Mouse (Mus musculus) heart, embryonic 15.5 days (tissue): ENCODE data around the gene Cox7a1. TPM values are rescaled to one million over a fixed set of nuclear protein-coding genes. Genes with fewer than 3 reads are reported as not detected.
"Not testable (repeated sequence)": the region's sequence is repeated elsewhere in the genome, so short reads cannot be mapped to it uniquely, and the experiment has no call there.

Experiments
- ATAC-seq: fragments of 200-750 bp; cut with Nextera tagmentation; replicated peaks from 2 replicates; pipeline ENCODE4 v1.8.0; 2017; ENCODE audit warnings: low read depth, moderate TSS enrichment; ENCODE audit not compliant: insufficient number of reproducible peaks, insufficient read depth, low FRiP score
- H3K27ac ChIP-seq: fragments of 300-500 bp; sonication (generic); 2 replicates; pipeline ENCODE4 v1.5.1; 2015; ENCODE audit warnings: mild to moderate bottlenecking, inconsistent platforms
- H3K27me3 ChIP-seq: fragments of 300-500 bp; sonication (generic); 2 replicates; pipeline ENCODE4 v1.6.1; 2015; ENCODE audit warnings: inconsistent platforms
- H3K36me3 ChIP-seq: fragments of 300-500 bp; sonication (generic); 2 replicates; pipeline ENCODE4 v1.6.1; 2015; ENCODE audit warnings: mild to moderate bottlenecking, inconsistent platforms
- H3K4me1 ChIP-seq: fragments of 300-500 bp; sonication (generic); replicated peaks from 2 replicates; pipeline ENCODE4 v1.6.1; 2015; ENCODE audit warnings: inconsistent platforms
- H3K4me2 ChIP-seq: fragments of 300-500 bp; sonication (generic); 2 replicates; pipeline ENCODE4 v1.6.1; 2015; ENCODE audit warnings: inconsistent platforms, mild to moderate bottlenecking, moderate library complexity
- H3K4me3 ChIP-seq: fragments of 300-500 bp; sonication (generic); 2 replicates; pipeline ENCODE4 v1.5.1; 2015; ENCODE audit warnings: mild to moderate bottlenecking, inconsistent platforms
- H3K9ac ChIP-seq: fragments of 300-500 bp; sonication (generic); 2 replicates; pipeline ENCODE4 v1.6.1; 2015; ENCODE audit warnings: mild to moderate bottlenecking, inconsistent platforms
- H3K9me3 ChIP-seq: fragments of 300-500 bp; sonication (generic); replicated peaks from 2 replicates; pipeline ENCODE4 v1.6.1; 2016; ENCODE audit warnings: inconsistent platforms
- WGBS: fragments of 180-500 bp; shearing (Covaris S2); methylation state at CpG from one replicate; pipeline ENCODE4 v1.1.7; 2015; ENCODE audit warnings: mixed read lengths; 5-methylcytosine and 5-hydroxymethylcytosine counted together
- polyA plus RNA-seq: library from polyadenylated mRNA; unstranded; fragments of >200 nt; fragmentation: Nextera tagmentation; extraction: Ambion mirVana; gene quantifications from 2 replicates; pipeline ENCODE4 v1.2.1, GENCODE M21; 2015

The Cox7a1 gene
- polyA plus RNA-seq, 1 experiment from 2014 or later, result 603 TPM

GRCm38 (mm10) chr7:30193581-30194100 lies 9.7 kb downstream of the Cox7a1 start:
- Histone ChIP-seq H3K27me3 (no peaks in the 10 kb centered on the region), H3K9ac (peak overlapping the region; percentile 83), H3K4me1 (peaks cover 23% of the 10 kb centered on the region), H3K36me3 (peaks cover 38% of the 10 kb centered on the region), H3K4me2 (peak overlapping the region; percentile 80), H3K27ac (peak overlapping the region; percentile 88), H3K4me3 (peak overlapping the region; percentile 80), H3K9me3 (no peaks in the 10 kb centered on the region)
- WGBS, result under 1% methylated on average over 22 of the region's 26 CpGs
- ATAC-seq, result peak; percentile 63

- Histone ChIP-seq H3K27me3 (no peaks in the 10 kb centered on the region), H3K9ac (peak overlapping the region; percentile 83), H3K27ac (peak overlapping the region; percentile 88), H3K4me2 (peak overlapping the region; percentile 80), H3K9me3 (no peaks in the 10 kb centered on the region), H3K36me3 (peaks cover 33% of the 10 kb centered on the region), H3K4me1 (peaks cover 23% of the 10 kb centered on the region), H3K4me3 (peak overlapping the region; percentile 80)
- ATAC-seq, result peak; percentile 16; the same call in 1 of the 2 replicates
- under 1% methylated on average over 26 of the region's 26 CpGs for WGBS
These were observed 10.3 kb downstream of the Cox7a1 start for GRCm38 (mm10) chr7:30194101-30194831.

- peaks cover 23% of the 10 kb centered on the region for H3K4me1 ChIP-seq
- peak overlapping the region; percentile 80 for H3K4me3 ChIP-seq
- no peaks in the 10 kb centered on the region for H3K27me3 ChIP-seq
- no peaks in the 10 kb centered on the region for H3K9me3 ChIP-seq
- under 1% methylated on average over 28 of the region's 28 CpGs for WGBS
- H3K4me2 ChIP-seq, result peak overlapping the region; percentile 80
- H3K9ac ChIP-seq, result peak overlapping the region; percentile 83
- peak overlapping the region; percentile 88 for H3K27ac ChIP-seq
- H3K36me3 ChIP-seq, result peaks cover 29% of the 10 kb centered on the region
- peak; percentile 88 for ATAC-seq
These were observed 10.9 kb downstream of the Cox7a1 start for GRCm38 (mm10) chr7:30194884-30195283.

- H3K4me1 ChIP-seq, result peaks cover 23% of the 10 kb centered on the region
- peak overlapping the region; percentile 80 for H3K4me2 ChIP-seq
- H3K36me3 ChIP-seq, result peaks cover 23% of the 10 kb centered on the region
- 67% methylated on average over 6 of the region's 6 CpGs for WGBS
- H3K27ac ChIP-seq, result no peak overlapping the region
- no peak overlapping the region for H3K9ac ChIP-seq
- no peaks in the 10 kb centered on the region for H3K9me3 ChIP-seq
- H3K4me3 ChIP-seq, result no peak overlapping the region
- H3K27me3 ChIP-seq, result no peaks in the 10 kb centered on the region
- no peak for ATAC-seq
These were observed 11.5 kb downstream of the Cox7a1 start for GRCm38 (mm10) chr7:30195461-30195860.

GRCm38 (mm10) chr7:30196171-30196570 lies 12.2 kb downstream of the Cox7a1 start:
- H3K4me2 ChIP-seq, result no peak overlapping the region
- H3K9me3 ChIP-seq, result no peaks in the 10 kb centered on the region
- H3K4me3 ChIP-seq, result no peak overlapping the region
- ATAC-seq, result no peak
- H3K4me1 ChIP-seq, result peaks cover 23% of the 10 kb centered on the region
- no peaks in the 10 kb centered on the region for H3K27me3 ChIP-seq
- no peak overlapping the region for H3K9ac ChIP-seq
- WGBS, result 76% methylated on average over 6 of the region's 6 CpGs
- peaks cover 17% of the 10 kb centered on the region for H3K36me3 ChIP-seq
- no peak overlapping the region for H3K27ac ChIP-seq

DNA sequence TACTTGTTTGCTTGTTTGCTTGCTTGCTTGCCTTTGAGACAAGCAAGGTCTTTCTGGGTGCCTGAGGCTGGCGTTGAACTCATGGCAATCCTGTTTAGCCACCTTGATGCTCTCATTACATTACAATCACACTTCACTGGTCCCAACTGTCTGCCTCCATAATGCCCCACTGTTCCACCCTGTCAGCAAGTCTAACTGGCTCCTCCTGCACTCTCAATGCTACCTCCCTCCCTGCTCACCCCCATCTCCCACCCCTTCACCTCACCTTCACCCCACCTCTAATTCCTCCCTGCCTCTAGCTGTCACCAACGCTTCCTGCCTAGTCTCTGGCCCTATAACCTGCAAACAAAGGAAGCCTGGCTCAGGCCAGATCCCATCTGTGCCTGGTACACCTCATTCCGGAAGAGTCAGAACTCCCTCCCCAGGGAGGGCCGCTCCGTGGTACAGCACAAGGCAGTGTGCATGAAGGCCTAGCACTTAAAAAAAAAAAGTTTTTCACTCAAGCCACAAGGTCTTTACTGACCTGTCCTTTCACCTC lies 13.7 kb downstream of the Cox7a1 start:
- no peak for ATAC-seq
- no peak overlapping the region for H3K4me3 ChIP-seq
- no peaks in the 10 kb centered on the region for H3K27me3 ChIP-seq
- no peaks in the 10 kb centered on the region for H3K9me3 ChIP-seq
- no peak overlapping the region for H3K4me2 ChIP-seq
- no peak overlapping the region for H3K9ac ChIP-seq
- H3K4me1 ChIP-seq, result peaks cover 22% of the 10 kb centered on the region
- no peak overlapping the region for H3K27ac ChIP-seq
- WGBS, result 53% methylated on average over 5 of the region's 5 CpGs
- H3K36me3 ChIP-seq, result peaks cover 2% of the 10 kb centered on the region; the same call in 1 of the 2 replicates

DNA sequence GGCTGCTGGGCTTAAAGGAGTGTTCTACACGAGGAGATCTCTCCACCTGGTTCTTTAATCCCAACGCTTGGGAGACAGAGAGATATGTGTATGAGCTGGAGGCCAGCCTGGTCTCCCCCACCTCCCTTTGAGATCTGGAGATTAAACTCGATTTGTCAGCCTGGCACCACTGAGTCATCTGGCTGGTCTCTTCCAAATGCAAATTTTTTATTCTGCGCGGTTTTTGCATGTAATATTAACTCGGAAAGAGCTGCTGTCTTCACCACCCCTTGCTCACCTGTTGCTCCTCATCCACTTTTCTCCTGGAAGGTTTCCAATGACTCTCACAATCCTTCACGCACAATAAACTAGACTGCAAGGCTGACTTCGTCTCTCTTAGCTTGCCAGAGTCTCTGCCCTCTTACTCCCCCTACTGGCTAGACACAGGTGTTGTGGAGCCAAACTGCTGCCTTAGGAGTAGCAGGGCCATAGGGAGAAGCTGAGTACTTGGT lies 14.6 kb downstream of the Cox7a1 start, which contains the start of gene Capns1:
Gene Capns1 (minus strand): TSS at position 331 of the 491 bp plus-strand sequence.
- 5% methylated on average over 8 of the region's 8 CpGs for WGBS
- Histone ChIP-seq H3K36me3 (no peaks in the 10 kb centered on the region), H3K27ac (no peak within 1 kb of the TSS), H3K4me2 (0 out of 2 replicates have a peak within 1 kb of the TSS, but pooled peaks have one; percentile 11), H3K9ac (no peak within 1 kb of the TSS), H3K4me1 (peaks cover 16% of the 10 kb centered on the region), H3K4me3 (no peak within 1 kb of the TSS), H3K9me3 (no peaks in the 10 kb centered on the region), H3K27me3 (no peaks in the 10 kb centered on the region)
- ATAC-seq, result no peak

DNA sequence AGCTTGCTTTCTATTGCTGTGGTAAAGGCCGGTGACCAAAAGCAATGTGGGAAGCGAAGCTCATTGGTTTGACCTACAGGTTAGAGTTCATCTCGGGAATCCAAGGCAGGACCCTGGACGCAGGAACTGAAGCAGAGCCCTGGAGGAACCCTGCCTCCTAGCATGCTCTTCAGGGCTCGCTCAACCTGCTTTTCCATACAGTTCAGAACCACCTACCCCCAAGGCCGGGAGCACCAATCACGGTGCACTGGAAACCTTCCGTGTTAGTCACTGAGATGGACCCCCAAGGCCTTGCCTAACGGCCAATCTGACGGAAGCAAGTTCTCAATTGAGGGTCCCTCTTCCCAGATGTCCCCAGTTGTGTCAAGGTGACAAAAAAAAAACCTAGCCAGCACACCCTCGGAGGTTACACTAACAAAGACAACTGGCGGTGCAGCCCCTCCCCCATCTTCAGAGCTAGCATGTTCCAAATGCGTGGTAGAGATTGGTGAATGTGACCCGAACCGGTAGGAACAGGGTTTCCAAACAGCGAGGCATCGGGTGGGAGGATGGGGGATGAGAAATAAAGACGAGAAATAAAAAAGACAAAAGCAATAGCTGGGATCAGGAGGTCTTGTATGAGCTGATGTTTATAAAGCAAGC lies 15.7 kb downstream of the Cox7a1 start:
- no peak for ATAC-seq
- Histone ChIP-seq H3K9ac (no peak overlapping the region), H3K36me3 (no peaks in the 10 kb centered on the region), H3K27ac (no peak overlapping the region), H3K9me3 (no peaks in the 10 kb centered on the region), H3K4me1 (peaks cover 20% of the 10 kb centered on the region), H3K27me3 (no peaks in the 10 kb centered on the region), H3K4me3 (no peak overlapping the region), H3K4me2 (no peak overlapping the region)
- WGBS, result 69% methylated on average over 18 of the region's 18 CpGs

- 71% methylated on average over 5 of the region's 5 CpGs for WGBS
- H3K9me3 ChIP-seq, result no peaks in the 10 kb centered on the region
These were observed 16.3 kb downstream of the Cox7a1 start for GRCm38 (mm10) chr7:30200200-30200599.

GRCm38 (mm10) chr7:30200661-30201060 lies 16.7 kb downstream of the Cox7a1 start:
- H3K27ac ChIP-seq, H3K4me2 ChIP-seq, H3K27me3 ChIP-seq, H3K36me3 ChIP-seq, H3K9ac ChIP-seq, H3K9me3 ChIP-seq, ATAC-seq, H3K4me3 ChIP-seq: not testable (repeated sequence)
- 86% methylated on average over 5 of the region's 5 CpGs for WGBS
- peaks cover 17% of the 10 kb centered on the region for H3K4me1 ChIP-seq

More at GRCm38 (mm10) chr7:30200200-30200599, 16.3 kb downstream of the Cox7a1 start:
- H3K27ac ChIP-seq, result no peak overlapping the region
- H3K4me2 ChIP-seq, result no peak overlapping the region
- ATAC-seq, result no peak
- H3K4me3 ChIP-seq, result no peak overlapping the region
- H3K27me3 ChIP-seq, result no peaks in the 10 kb centered on the region
- no peaks in the 10 kb centered on the region for H3K36me3 ChIP-seq
- H3K4me1 ChIP-seq, result peaks cover 21% of the 10 kb centered on the region
- no peak overlapping the region for H3K9ac ChIP-seq
